ENCODE assay signal across 29 mouse cellular contexts in genomic region chrX:107224846-107225245, GRCm38 (mm10). TPM values are rescaled to one million over a fixed set of nuclear protein-coding genes. Genes with fewer than 3 reads are reported as not detected.
A peak's percentile ranks its signal among the peaks of the same experiment; 100 is the strongest.
DNase-seq lines count a peak whose midpoint lies in the region; ATAC-seq and TF ChIP-seq lines count a peak whose summit lies in the region.
"Had no signal": no experiment of that assay in that cellular context is flagged by ENCODE, and none has a peak within 500 bp of the region (broad histone marks: within the 10 kb centered on the region; RNA-seq: fewer than 3 reads in every experiment).

No protein-coding gene starts in this region.

- H3K4me1 ChIP-seq in spleen, adult 2 months (ENCODE audit: control insufficient read depth, insufficient read depth, insufficient read length): 0 out of 2 replicates have a peak, but pooled peaks cover 2% of the 10 kb centered on the region
- no peaks in the 10 kb centered on the region for H3K4me1 ChIP-seq in forebrain, embryonic 11.5 days (replicated peaks; ENCODE audit: control insufficient read depth, insufficient read depth, low read length)
- H3K4me1 ChIP-seq: embryonic facial prominence, embryonic 13.5 days; forebrain, embryonic 12.5 days; heart, embryonic 10.5 days; hindbrain, embryonic 13.5 days; limb, embryonic 13.5 days; midbrain, embryonic 13.5 days; stomach, embryonic 15.5 days had no signal

- no peak overlapping the region for H3K9ac ChIP-seq in forebrain, embryonic 11.5 days (ENCODE audit: low read length)
- H3K9ac ChIP-seq: embryonic facial prominence, embryonic 13.5 days; forebrain, embryonic 12.5 days; forebrain, postnatal 0 days; hindbrain, embryonic 13.5 days; limb, embryonic 13.5 days; midbrain, embryonic 13.5 days; stomach, embryonic 15.5 days had no signal

- no peak overlapping the region for H3K4me3 ChIP-seq in spleen, adult 2 months (ENCODE audit: extremely low read depth, insufficient read depth, insufficient read length)
- H3K4me3 ChIP-seq in forebrain, embryonic 11.5 days (ENCODE audit: low read depth, low read length): no peak overlapping the region
- H3K4me3 ChIP-seq: embryonic facial prominence, embryonic 13.5 days; forebrain, embryonic 12.5 days; heart, embryonic 10.5 days; hindbrain, embryonic 13.5 days; limb, embryonic 13.5 days; midbrain, embryonic 13.5 days; stomach, embryonic 15.5 days had no signal

- ATAC-seq in inflammation-experienced regulatory T-cells, adult 6 months: peak; percentile 80
- ATAC-seq in forebrain, embryonic 11.5 days (replicated peaks; ENCODE audit: low FRiP score): no peak
- ATAC-seq: forebrain, postnatal 0 days; midbrain, embryonic 13.5 days had no signal

- H3K4me2 ChIP-seq in forebrain, embryonic 11.5 days (ENCODE audit: low read depth, low read length, severe bottlenecking): no peak overlapping the region
- H3K4me2 ChIP-seq: embryonic facial prominence, embryonic 13.5 days; forebrain, embryonic 12.5 days; hindbrain, embryonic 13.5 days; limb, embryonic 13.5 days; liver, embryonic 11.5 days; midbrain, embryonic 13.5 days; stomach, embryonic 15.5 days had no signal

- 55% methylated on average over 1 of the region's 1 CpGs for WGBS in spleen, adult 2 months
- WGBS in forebrain, embryonic 11.5 days: 81% methylated on average over 1 of the region's 1 CpGs

- TF ChIP-seq CTCF in spleen, adult 2 months (IDR thresholded peaks at IDR 0.05; ENCODE audit: extremely low read depth, insufficient read depth, insufficient read length, insufficient replicate concordance): no peak

- H3K36me3 ChIP-seq in spleen, adult 2 months (ENCODE audit: control insufficient read depth, insufficient read depth, low read length): no peaks in the 10 kb centered on the region
- H3K36me3 ChIP-seq in forebrain, embryonic 11.5 days (ENCODE audit: control insufficient read depth, insufficient read depth, low read length): no peaks in the 10 kb centered on the region
- H3K36me3 ChIP-seq: embryonic facial prominence, embryonic 13.5 days; forebrain, embryonic 12.5 days; G1E; heart, embryonic 10.5 days; hindbrain, embryonic 13.5 days; limb, embryonic 13.5 days; midbrain, embryonic 13.5 days; stomach, embryonic 15.5 days had no signal

- DNase-seq in spleen, adult 2 months (ENCODE audit: low read depth in 1 of 2, low spot score in 2 of 2): no peak
- no peak for DNase-seq in spleen, adult 12 weeks (ENCODE audit: low spot score)
- peak; percentile 15 for DNase-seq in T-cell, adult 2 months (ENCODE audit: low spot score)
- no peak for DNase-seq in right cerebral cortex, postnatal 10 days (ENCODE audit: low spot score in 2 of 2)
- no peak for DNase-seq in retina, embryonic 14.5 days (ENCODE audit: low spot score)
- no peak for DNase-seq in forebrain, embryonic 11.5 days (ENCODE audit: low spot score)
- DNase-seq: adrenal gland, postnatal 14 days; cerebellum, adult 11-12 months; cerebellum, postnatal 10 days; forebrain, postnatal 0 days; heart, postnatal 4 days; kidney, adult 11 months; kidney, postnatal 36 days; lung, postnatal 4 days; right cerebral cortex, adult 18-20 months; right cerebral cortex, postnatal 4 days; thymus, postnatal 14 days had no signal

- peak overlapping the region; percentile 74 for H3K27ac ChIP-seq in spleen, adult 2 months (ENCODE audit: insufficient read depth, low read length)
- no peak overlapping the region for H3K27ac ChIP-seq in forebrain, embryonic 11.5 days (ENCODE audit: low read depth, low read length)
- H3K27ac ChIP-seq: embryonic facial prominence, embryonic 13.5 days; forebrain, embryonic 12.5 days; heart, embryonic 10.5 days; hindbrain, embryonic 13.5 days; limb, embryonic 13.5 days; midbrain, embryonic 13.5 days; stomach, embryonic 15.5 days had no signal

- no peaks in the 10 kb centered on the region for H3K9me3 ChIP-seq in forebrain, embryonic 11.5 days (ENCODE audit: control insufficient read depth, low read length)
- H3K9me3 ChIP-seq: embryonic facial prominence, embryonic 13.5 days; forebrain, embryonic 12.5 days; G1E; heart, embryonic 10.5 days; hindbrain, embryonic 13.5 days; limb, embryonic 13.5 days; midbrain, embryonic 13.5 days; stomach, embryonic 15.5 days had no signal

- H3K27me3 ChIP-seq in spleen, adult 2 months (ENCODE audit: control insufficient read depth, insufficient read depth, low read length): no peaks in the 10 kb centered on the region
- no peaks in the 10 kb centered on the region for H3K27me3 ChIP-seq in forebrain, embryonic 11.5 days (ENCODE audit: control insufficient read depth, insufficient read depth, low read length)
- H3K27me3 ChIP-seq: embryonic facial prominence, embryonic 13.5 days; forebrain, embryonic 12.5 days; hindbrain, embryonic 13.5 days; limb, embryonic 13.5 days; midbrain, embryonic 13.5 days; stomach, embryonic 15.5 days had no signal

- TF ChIP-seq POLR2A in spleen, adult 2 months (IDR thresholded peaks at IDR 0.05; ENCODE audit: low read depth, low read length): no peak

RNA-seq across cellular contexts. Expression of gene Gpr174, which starts 30.8 kb away (rescaled TPM):
- polyA plus RNA-seq in spleen, adult 2 months (2012; rRNA removed): 2.1 and 2.4 TPM in 2 replicates
- 10 to 100 TPM; 73.9 to 90.6 (median 83.9) TPM for polyA plus RNA-seq in inflammation-experienced regulatory T-cells, adult 6 months (2017; shearing (Covaris generic))
- polyA plus RNA-seq in forebrain, embryonic 11.5 days (2014; fragmentation: Nextera tagmentation; extraction: Ambion mirVana): not detected in 2 replicates
- polyA plus RNA-seq: embryonic facial prominence, embryonic 13.5 days; forebrain, embryonic 12.5 days; G1E; heart, embryonic 10.5 days; hindbrain, embryonic 13.5 days; kidney, embryonic 14.5 days; midbrain, embryonic 13.5 days; neural tube, embryonic 14.5 days had no signal

Comparison
In these comparisons a context has a peak if more than half of its experiments do, and no peak if none do; other contexts are left out.
1. RNA of gene Gpr174, which starts 30.8 kb away (polyA plus RNA-seq): 73.9 to 90.6 TPM in inflammation-experienced regulatory T-cells, adult 6 months; 2.1 to 2.4 TPM in spleen, adult 2 months and not detected in forebrain, embryonic 11.5 days; every median in the first group is over 10 times any median in the second.